Mouse (Mus musculus) hindbrain, embryonic 10.5 days (tissue): ENCODE results near the gene Zfyve9. TPM values are rescaled to one million over a fixed set of nuclear protein-coding genes. Genes with fewer than 3 reads are reported as not detected.
"Not testable (repeated sequence)": the region's sequence is repeated elsewhere in the genome, so short reads cannot be mapped to it uniquely, and the experiment has no call there.

Experiments
- DNase-seq: peaks from one replicate; pipeline ENCODE4 v3.0.0-alpha.2; 2017; ENCODE audit warnings: low spot score
- H3K27ac ChIP-seq: fragments of 300-500 bp; sonication (generic); 2 replicates; pipeline ENCODE4 v1.5.1; 2016; ENCODE audit warnings: mild to moderate bottlenecking, moderate library complexity
- H3K27me3 ChIP-seq: fragments of 300-500 bp; sonication (generic); 2 replicates; pipeline ENCODE4 v1.6.1; 2016; ENCODE audit warnings: mild to moderate bottlenecking; ENCODE audit not compliant: poor library complexity, insufficient read depth, severe bottlenecking
- H3K36me3 ChIP-seq: fragments of 300-500 bp; sonication (generic); 2 replicates; pipeline ENCODE4 v1.6.1; 2016; ENCODE audit warnings: mild to moderate bottlenecking, moderate library complexity
- H3K4me1 ChIP-seq: fragments of 300-500 bp; sonication (generic); replicated peaks from 2 replicates; pipeline ENCODE4 v1.6.1; 2016; ENCODE audit warnings: mild to moderate bottlenecking
- H3K4me3 ChIP-seq: fragments of 300-500 bp; sonication (generic); 2 replicates; pipeline ENCODE4 v1.5.1; 2016; ENCODE audit warnings: mild to moderate bottlenecking, moderate library complexity
- H3K9me3 ChIP-seq: fragments of 300-500 bp; sonication (generic); 2 replicates; pipeline ENCODE4 v1.6.1; 2016; ENCODE audit warnings: mild to moderate bottlenecking, moderate library complexity
- WGBS: fragments of 180-500 bp; shearing (Covaris S2); methylation state at CpG from one replicate; pipeline ENCODE4 v1.1.7; 2016; 5-methylcytosine and 5-hydroxymethylcytosine counted together
- polyA plus RNA-seq: library from polyadenylated mRNA; unstranded; fragments of >200 nt; fragmentation: Nextera tagmentation; extraction: Ambion mirVana; gene quantifications from 2 replicates; pipeline ENCODE4 v1.2.1, GENCODE M21; 2016

The Zfyve9 gene
- polyA plus RNA-seq, 1 experiment from 2014 or later = 4.2 TPM

DNA sequence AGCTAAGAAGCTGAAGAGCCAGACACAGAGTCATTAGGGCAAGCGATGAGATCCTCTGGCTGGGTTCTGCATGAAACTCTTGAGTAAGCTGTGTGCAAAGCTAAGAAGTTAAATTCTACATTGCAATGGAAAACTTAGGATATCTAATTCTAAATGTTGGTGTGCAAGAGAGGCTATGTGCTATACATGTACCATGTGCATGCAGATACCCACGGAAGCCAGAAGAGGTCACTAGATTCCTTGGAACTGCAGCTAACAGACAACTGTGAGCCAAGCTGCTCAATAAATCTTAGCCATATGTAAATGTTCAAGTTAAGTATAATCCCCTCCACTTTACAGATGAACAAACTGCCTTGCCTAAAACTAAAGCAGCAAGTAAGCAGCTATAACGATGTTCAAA is 83.7 kb downstream of the Zfyve9 start:
- 58% methylated on average over 3 of the region's 3 CpGs for WGBS
- peak; percentile 15 for DNase-seq
- H3K9me3 ChIP-seq = no peaks in the 10 kb centered on the region

DNA sequence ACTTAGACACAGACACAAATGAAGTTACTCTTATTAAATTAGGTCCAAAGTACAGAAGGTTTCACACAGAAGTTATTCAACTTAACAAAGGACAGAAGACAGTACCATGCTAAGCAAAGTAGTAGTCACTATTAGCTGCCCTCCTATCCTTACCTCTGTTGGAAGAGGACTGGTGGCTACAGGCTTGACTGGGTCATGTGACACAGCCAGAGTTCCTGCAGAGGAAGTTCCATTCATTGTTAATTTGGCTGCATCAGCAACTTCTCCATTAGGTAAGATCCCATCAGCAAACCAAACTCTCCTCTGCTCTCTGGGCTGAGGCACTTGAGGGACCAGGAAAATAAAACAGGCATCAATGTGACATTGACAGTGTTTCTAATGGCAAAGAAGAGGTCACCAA is 89.1 kb downstream of the Zfyve9 start:
- H3K4me3 ChIP-seq = no peak overlapping the region
- H3K27ac ChIP-seq = no peak overlapping the region
- peaks cover 45% of the 10 kb centered on the region for H3K36me3 ChIP-seq
- H3K4me1 ChIP-seq = no peaks in the 10 kb centered on the region
- DNase-seq = no peak
- H3K9me3 ChIP-seq = 0 out of 2 replicates have a peak, but pooled peaks cover 7% of the 10 kb centered on the region
- no peaks in the 10 kb centered on the region for H3K27me3 ChIP-seq

More for the DNA sequence above, 83.7 kb downstream of the Zfyve9 start:
- Histone ChIP-seq H3K4me1 (no peaks in the 10 kb centered on the region), H3K36me3 (peaks cover 5% of the 10 kb centered on the region), H3K27me3 (no peaks in the 10 kb centered on the region), H3K4me3 (no peak overlapping the region), H3K27ac (no peak overlapping the region)

DNA sequence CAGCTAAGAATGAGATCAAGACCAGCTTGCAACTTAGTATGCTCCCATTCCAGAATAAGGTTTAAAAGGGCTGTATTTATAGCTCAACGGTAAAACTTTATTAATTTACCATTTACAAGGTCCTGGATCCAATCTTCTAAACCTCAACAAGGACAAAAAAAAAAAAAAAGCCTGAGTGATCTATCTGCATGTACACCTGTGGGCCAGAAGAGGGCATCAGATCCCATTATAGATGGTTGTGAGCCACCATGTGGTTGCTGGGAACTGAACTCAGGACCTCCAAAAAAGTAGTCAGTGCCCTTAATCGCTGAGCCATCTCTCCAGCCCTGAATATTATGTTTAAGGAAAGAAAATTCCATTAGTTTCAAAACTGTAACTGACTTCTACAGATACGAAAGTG is 90.1 kb downstream of the Zfyve9 start:
- Histone ChIP-seq H3K4me1 (no peaks in the 10 kb centered on the region), H3K36me3 (peaks cover 50% of the 10 kb centered on the region), H3K27me3 (no peaks in the 10 kb centered on the region), H3K27ac (no peak overlapping the region), H3K9me3 (0 out of 2 replicates have a peak, but pooled peaks cover 7% of the 10 kb centered on the region), H3K4me3 (no peak overlapping the region)
- WGBS = 94% methylated on average over 3 of the region's 3 CpGs
- DNase-seq = no peak

DNA sequence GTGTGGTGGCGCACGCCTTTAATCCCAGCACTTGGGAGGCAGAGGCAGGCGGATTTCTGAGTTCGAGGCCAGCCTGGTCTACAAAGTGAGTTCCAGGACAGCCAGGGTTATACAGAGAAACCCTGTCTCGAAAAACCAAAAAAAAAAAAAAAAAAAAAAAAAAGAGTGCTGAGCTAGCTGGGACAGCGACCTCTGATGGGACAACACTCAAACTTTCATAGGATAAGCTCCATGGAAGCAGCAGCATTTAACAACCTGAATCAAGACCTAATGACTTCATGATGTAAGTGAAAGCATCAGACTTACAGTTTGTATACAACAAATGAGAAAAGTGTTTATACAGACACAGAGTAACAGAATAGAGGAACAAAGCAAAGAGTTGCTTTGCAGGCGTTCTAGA is 93.5 kb downstream of the Zfyve9 start:
- H3K36me3 ChIP-seq = peaks cover 54% of the 10 kb centered on the region
- WGBS = 90% methylated on average over 6 of the region's 7 CpGs
- H3K9me3 ChIP-seq, H3K4me3 ChIP-seq, DNase-seq, H3K4me1 ChIP-seq, H3K27me3 ChIP-seq, H3K27ac ChIP-seq: not testable (repeated sequence)

DNA sequence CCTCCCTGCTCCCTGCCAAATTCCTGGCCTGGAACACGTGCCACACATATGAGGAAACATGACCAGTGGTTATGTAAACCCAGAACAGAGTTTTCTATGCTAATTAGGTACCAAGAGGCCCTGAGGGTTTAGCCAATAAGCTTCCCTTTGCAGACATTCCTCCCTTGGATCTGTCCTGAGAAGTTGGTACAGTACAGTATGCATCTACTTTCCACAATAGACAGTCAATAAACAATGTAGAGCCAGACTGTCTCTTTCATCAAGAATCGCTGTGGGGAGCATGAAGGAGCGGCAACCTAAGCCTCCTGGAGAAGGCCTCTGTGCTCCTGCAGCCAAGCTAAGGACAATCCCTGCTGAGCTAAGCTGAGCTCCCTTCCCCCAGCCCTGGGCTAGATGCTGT is 94.4 kb downstream of the Zfyve9 start:
- Histone ChIP-seq H3K4me1 (no peaks in the 10 kb centered on the region), H3K27me3 (no peaks in the 10 kb centered on the region), H3K36me3 (peaks cover 50% of the 10 kb centered on the region), H3K9me3 (0 out of 2 replicates have a peak, but pooled peaks cover 6% of the 10 kb centered on the region), H3K4me3 (no peak overlapping the region), H3K27ac (no peak overlapping the region)
- WGBS = 53% methylated on average over 3 of the region's 3 CpGs
- DNase-seq = no peak

DNA sequence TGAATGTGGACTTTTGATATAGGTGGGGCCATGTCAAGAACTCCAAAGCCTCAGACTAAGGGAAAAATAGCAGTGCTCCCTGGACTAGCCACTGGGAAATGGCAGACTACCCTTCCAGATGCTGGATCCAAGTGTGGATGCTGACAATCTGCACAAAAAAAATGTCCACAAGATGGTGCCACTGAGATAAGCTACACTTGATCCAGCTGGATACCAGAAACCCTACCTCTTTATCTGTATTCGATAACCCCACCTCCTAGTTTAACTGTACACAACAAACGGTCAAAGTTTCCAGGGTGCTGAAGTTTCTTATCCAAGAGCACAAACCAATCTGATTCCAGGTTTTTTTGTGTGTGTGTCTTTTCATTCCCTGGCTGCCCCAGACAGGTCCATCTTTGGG is 116.2 kb downstream of the Zfyve9 start:
- Histone ChIP-seq H3K27me3 (no peaks in the 10 kb centered on the region), H3K27ac (no peak overlapping the region), H3K4me1 (no peaks in the 10 kb centered on the region), H3K9me3 (no peaks in the 10 kb centered on the region), H3K4me3 (no peak overlapping the region), H3K36me3 (peaks cover 32% of the 10 kb centered on the region)
- WGBS = 80% methylated on average over 2 of the region's 2 CpGs
- DNase-seq = peak; percentile 12

DNA sequence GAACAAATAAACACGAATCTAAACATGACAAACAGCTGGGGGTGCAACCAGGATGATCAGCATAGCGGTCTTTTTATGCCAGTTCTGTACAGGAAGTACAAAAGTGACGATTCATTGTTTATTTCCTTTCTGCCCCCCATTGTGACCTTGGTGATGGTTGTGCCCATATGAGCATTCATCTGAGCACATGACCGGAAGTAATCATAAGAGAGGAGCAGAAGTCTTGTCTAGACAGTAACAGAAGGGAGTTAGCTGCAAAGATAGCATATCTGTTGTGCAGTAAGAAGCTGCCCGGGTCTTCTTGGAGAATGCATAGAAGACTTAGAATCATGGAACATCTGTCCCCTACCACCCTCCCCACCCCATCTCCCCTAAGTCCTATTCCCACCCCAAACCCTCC is 141.8 kb downstream of the Zfyve9 start:
- Histone ChIP-seq H3K27me3 (no peaks in the 10 kb centered on the region), H3K4me1 (peaks cover 15% of the 10 kb centered on the region), H3K4me3 (no peak overlapping the region), H3K27ac (no peak overlapping the region), H3K36me3 (peaks cover 89% of the 10 kb centered on the region), H3K9me3 (no peaks in the 10 kb centered on the region)
- WGBS = 87% methylated on average over 5 of the region's 5 CpGs
- DNase-seq = no peak

DNA sequence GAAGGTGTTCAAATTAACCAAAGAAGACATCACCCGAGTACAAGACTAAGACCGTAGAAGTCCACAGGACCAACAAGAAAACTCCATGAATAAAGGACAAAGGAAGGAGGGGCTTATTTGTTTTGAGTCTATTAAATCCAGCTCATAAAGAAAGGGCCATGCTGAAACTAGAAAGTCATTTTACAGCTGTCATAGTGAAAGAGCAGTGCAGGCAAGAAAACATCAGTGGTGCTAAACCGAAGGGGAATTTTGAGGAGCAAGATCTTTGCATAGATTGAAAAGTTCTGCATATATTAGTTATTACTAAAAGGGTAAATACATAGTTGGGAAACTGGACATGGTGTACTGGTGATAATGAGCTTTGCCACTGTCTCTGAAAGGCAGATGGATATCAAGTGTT is 142.9 kb downstream of the Zfyve9 start:
- Histone ChIP-seq H3K27ac (no peak overlapping the region), H3K9me3 (no peaks in the 10 kb centered on the region), H3K27me3 (no peaks in the 10 kb centered on the region), H3K4me3 (no peak overlapping the region), H3K4me1 (peaks cover 20% of the 10 kb centered on the region), H3K36me3 (peaks cover 89% of the 10 kb centered on the region)
- WGBS = 83% methylated on average over 3 of the region's 3 CpGs
- DNase-seq = no peak

DNA sequence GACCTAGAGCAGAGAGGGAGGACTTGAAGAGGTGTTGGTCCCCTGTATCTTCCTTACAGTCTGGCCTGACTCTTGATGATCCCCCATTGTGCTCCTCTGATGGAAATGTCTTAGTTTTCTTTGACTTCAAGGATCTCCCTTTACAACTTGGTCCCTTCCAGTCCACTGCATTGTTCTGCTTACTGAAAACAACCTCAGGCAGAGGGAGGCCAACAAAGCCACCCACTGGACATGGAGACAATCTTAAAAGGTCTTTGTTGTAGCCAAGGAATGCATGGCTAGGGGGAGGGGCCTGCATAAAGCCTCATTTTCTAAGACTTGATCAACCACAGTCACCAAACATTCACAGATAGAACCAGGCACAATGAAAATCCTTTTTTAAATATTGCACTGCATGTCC is 145.5 kb downstream of the Zfyve9 start:
- Histone ChIP-seq H3K4me3 (no peak overlapping the region), H3K27ac (peak overlapping the region; percentile 82), H3K36me3 (peaks cover 92% of the 10 kb centered on the region)

DNA sequence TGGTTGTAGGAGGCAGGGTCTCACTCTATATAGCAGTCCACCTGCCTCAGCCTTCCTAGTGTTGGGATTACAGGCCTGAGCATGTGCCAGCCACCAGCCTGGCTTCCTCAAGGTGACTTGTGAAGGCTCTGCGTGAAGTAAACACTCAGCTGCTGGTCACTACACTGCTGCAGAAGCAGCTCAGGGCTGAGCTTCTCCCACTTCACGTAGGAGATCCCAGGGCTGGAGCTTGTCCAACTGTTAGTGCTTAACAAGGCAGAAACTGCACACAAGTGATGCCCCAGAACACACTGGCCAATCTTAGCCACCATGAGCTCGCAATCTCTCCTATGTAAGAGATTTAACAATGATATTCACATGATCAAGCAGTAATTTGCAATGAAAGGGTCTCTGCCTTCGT is 145.9 kb downstream of the Zfyve9 start:
- no peak for DNase-seq
- Histone ChIP-seq H3K27me3 (no peaks in the 10 kb centered on the region), H3K4me3 (no peak overlapping the region), H3K36me3 (peaks cover 93% of the 10 kb centered on the region), H3K27ac (peak overlapping the region; percentile 82), H3K9me3 (no peaks in the 10 kb centered on the region), H3K4me1 (peaks cover 20% of the 10 kb centered on the region)
- WGBS = 54% methylated on average over 4 of the region's 4 CpGs

More for the DNA sequence above, 145.5 kb downstream of the Zfyve9 start:
- Histone ChIP-seq H3K9me3 (no peaks in the 10 kb centered on the region), H3K4me1 (peaks cover 20% of the 10 kb centered on the region), H3K27me3 (no peaks in the 10 kb centered on the region)
- peak; percentile 19 for DNase-seq

DNA sequence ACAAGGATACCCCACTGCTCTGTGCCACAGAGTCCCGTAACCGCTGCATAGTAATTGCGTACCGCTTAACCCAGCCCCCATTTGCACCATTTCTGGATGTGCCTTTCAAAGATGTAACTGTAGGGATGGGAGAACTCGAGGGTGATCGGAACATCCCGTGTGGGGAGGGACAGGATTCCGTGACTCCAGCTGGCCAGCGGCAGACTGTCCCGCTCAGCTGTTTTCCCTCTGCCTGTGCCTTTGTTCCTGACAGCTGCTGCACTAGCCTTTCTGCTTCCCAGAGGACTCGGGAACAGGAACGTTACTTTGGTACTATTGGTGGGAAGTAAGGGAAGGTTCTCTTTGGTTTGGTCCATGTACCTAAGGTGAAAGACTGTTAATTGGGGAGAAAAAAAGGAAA is 146.9 kb downstream of the Zfyve9 start:
- H3K36me3 ChIP-seq = peaks cover 93% of the 10 kb centered on the region
- 70% methylated on average over 12 of the region's 12 CpGs for WGBS
- DNase-seq = peak; percentile 30
- H3K27me3 ChIP-seq = no peaks in the 10 kb centered on the region
- peak overlapping the region; percentile 77 for H3K27ac ChIP-seq
- H3K9me3 ChIP-seq = no peaks in the 10 kb centered on the region
- no peak overlapping the region for H3K4me3 ChIP-seq
- peaks cover 20% of the 10 kb centered on the region for H3K4me1 ChIP-seq

DNA sequence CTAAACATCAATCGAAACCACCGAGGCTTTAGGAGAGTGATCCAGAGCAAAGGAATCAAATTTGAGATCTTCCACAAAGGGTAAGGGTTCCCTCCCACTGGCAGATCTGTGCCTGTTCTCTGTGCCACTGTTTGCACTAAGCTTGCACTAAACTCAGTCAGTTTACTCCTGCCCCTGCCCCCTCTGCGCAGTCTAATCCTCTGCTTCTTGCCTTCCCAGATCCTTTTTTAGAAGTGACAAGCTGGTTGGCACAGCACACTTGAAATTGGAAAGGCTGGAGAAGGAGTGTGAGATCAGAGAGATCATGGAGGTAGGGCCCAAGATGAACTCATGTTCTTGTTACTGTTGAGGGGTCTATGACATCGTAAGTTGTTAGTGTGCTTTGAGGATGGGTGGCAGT is 149.0 kb downstream of the Zfyve9 start:
- Histone ChIP-seq H3K9me3 (no peaks in the 10 kb centered on the region), H3K4me1 (peaks cover 20% of the 10 kb centered on the region), H3K27ac (no peak overlapping the region), H3K36me3 (peaks cover 98% of the 10 kb centered on the region), H3K4me3 (no peak overlapping the region), H3K27me3 (no peaks in the 10 kb centered on the region)
- no peak for DNase-seq
- WGBS = 94% methylated on average over 4 of the region's 4 CpGs

DNA sequence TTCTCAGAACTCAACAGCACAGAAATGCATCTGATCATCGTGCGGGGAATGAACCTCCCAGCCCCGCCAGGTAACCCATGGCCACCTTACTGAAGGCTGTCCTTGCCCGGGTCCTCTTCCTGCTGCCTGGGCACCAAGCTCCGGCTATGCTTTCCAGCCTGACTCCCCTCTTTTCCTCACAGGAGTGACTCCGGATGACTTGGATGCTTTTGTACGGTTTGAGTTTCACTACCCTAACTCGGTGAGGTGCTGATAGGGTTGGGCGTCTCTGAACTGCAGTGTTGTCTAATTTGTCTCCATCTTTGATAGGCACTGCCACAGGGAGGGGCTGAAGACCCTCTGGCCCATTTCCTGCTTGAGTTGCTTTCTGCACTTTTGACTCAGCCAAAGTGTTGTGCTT is 150.5 kb downstream of the Zfyve9 start:
- Histone ChIP-seq H3K27me3 (no peaks in the 10 kb centered on the region), H3K36me3 (peaks cover 99% of the 10 kb centered on the region), H3K4me3 (no peak overlapping the region), H3K27ac (no peak overlapping the region), H3K9me3 (no peaks in the 10 kb centered on the region), H3K4me1 (peaks cover 18% of the 10 kb centered on the region)
- WGBS = 95% methylated on average over 9 of the region's 9 CpGs
- no peak for DNase-seq

DNA sequence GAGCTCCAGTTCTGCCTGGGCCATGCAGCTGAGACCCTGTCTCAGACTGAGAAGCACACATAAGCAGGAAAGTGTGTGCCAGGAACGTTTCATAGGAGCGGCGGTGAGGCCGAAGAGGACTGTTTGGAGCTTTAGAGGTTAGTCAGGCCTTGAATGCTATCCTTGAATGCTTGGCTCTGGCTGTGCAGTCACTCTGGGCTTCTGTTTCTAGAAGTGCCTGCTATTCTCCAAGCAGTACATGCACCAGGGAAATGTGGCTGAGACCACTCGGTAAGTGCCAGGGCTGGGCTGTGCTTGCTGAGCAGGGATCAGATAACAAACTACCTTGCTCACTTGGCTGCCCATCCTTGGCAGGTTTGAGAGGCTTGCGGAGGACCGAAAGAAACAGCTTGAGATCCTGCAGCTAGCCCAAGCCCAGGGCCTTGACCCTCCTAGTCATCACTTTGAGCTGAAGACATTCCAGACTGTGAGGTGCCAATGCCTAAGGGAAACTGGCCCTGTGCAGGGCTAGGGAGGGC is 151.2 kb downstream of the Zfyve9 start:
- 87% methylated on average over 7 of the region's 7 CpGs for WGBS
- Histone ChIP-seq H3K9me3 (no peaks in the 10 kb centered on the region), H3K27ac (no peak overlapping the region), H3K4me1 (peaks cover 12% of the 10 kb centered on the region), H3K36me3 (peaks cover 99% of the 10 kb centered on the region), H3K4me3 (no peak overlapping the region), H3K27me3 (no peaks in the 10 kb centered on the region)
- DNase-seq = no peak
